Mouse (Mus musculus) midbrain, embryonic 14.5 days (tissue): Measurements from ENCODE around the gene Cnot8. TPM values are rescaled to one million over a fixed set of nuclear protein-coding genes. Genes with fewer than 3 reads are reported as not detected.

Experiments
- ATAC-seq: fragments of 200-750 bp; cut with Nextera tagmentation; 2 replicates; pipeline ENCODE4 v1.8.0; 2017; ENCODE audit warnings: moderate number of reproducible peaks, moderate library complexity; ENCODE audit not compliant: low FRiP score, low TSS enrichment
- DNase-seq: peaks from one replicate; pipeline ENCODE4 v3.0.0-alpha.2; 2015
- H3K27ac ChIP-seq: fragments of 300-500 bp; sonication (generic); replicated peaks from 2 replicates; pipeline ENCODE4 v1.5.1; 2014; ENCODE audit warnings: mild to moderate bottlenecking, low read depth, low read length, moderate library complexity
- H3K27me3 ChIP-seq: fragments of 300-500 bp; sonication (generic); 2 replicates; pipeline ENCODE4 v1.6.1; 2014; ENCODE audit warnings: low read length, control low read depth, mixed read lengths; ENCODE audit not compliant: control insufficient read depth, insufficient read depth
- H3K36me3 ChIP-seq: fragments of 300-500 bp; sonication (generic); 2 replicates; pipeline ENCODE4 v1.6.1; 2014; ENCODE audit warnings: low read length, control low read depth; ENCODE audit not compliant: control insufficient read depth, insufficient read depth
- H3K4me1 ChIP-seq: fragments of 300-500 bp; sonication (generic); 2 replicates; pipeline ENCODE4 v1.6.1; 2014; ENCODE audit warnings: mild to moderate bottlenecking, antibody characterized with exemption, low read length, control low read depth; ENCODE audit not compliant: control insufficient read depth, insufficient read depth
- H3K4me2 ChIP-seq: fragments of 300-500 bp; sonication (generic); 2 replicates; pipeline ENCODE4 v1.6.1; 2014; ENCODE audit warnings: mild to moderate bottlenecking, low read length, moderate library complexity
- H3K4me3 ChIP-seq: fragments of 300-500 bp; sonication (generic); replicated peaks from 2 replicates; pipeline ENCODE4 v1.5.1; 2014; ENCODE audit warnings: low read depth, low read length
- H3K9ac ChIP-seq: fragments of 300-500 bp; sonication (generic); replicated peaks from 2 replicates; pipeline ENCODE4 v1.6.1; 2014; ENCODE audit warnings: mild to moderate bottlenecking, low read length, moderate library complexity
- H3K9me3 ChIP-seq: fragments of 300-500 bp; sonication (generic); 2 replicates; pipeline ENCODE4 v1.6.1; 2016; ENCODE audit warnings: low read length, control low read depth, mixed read lengths; ENCODE audit not compliant: control insufficient read depth
- WGBS: fragments of 180-500 bp; shearing (Covaris S2); extraction: QIAGEN DNeasy Blood & Tissue Kit; methylation state at CpG from one replicate; pipeline ENCODE4 v1.1.7; 2014; 5-methylcytosine and 5-hydroxymethylcytosine counted together
- polyA plus RNA-seq: library from polyadenylated mRNA; unstranded; fragments of >200 nt; fragmentation: Nextera tagmentation; extraction: Ambion mirVana; gene quantifications from 2 replicates; pipeline ENCODE4 v1.2.1, GENCODE M21; 2014

Gene Cnot8
- polyA plus RNA-seq, 1 experiment from 2014 or later: 117 TPM

DNA sequence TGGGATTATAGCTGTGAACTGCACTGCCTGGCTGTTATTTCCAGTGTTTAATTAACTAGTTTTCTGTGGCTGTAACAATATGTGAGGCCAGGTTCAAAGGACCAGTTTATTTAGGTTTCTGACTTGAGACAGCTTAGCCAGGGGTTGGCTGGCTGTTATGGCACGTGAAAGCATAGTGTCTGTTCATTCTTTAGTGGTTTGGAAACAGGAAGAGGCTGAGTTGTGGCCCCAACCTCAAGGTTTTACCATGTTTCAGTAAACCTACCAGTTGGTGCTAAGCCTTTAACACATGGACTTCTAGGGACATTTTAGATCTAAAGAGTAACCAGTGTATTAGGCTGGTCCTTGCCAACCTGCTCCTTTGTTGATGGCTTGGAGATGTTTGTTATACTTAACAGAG lies 12.6 kb downstream of the Cnot8 start:
- ATAC-seq (no peak), DNase-seq (no peak)
- Histone ChIP-seq H3K27me3 (no peaks in the 10 kb centered on the region), H3K27ac (no peak overlapping the region), H3K36me3 (peaks cover 90% of the 10 kb centered on the region), H3K4me3 (no peak overlapping the region), H3K9me3 (no peaks in the 10 kb centered on the region), H3K9ac (no peak overlapping the region), H3K4me2 (no peak overlapping the region), H3K4me1 (no peaks in the 10 kb centered on the region)
- 90% methylated on average over 1 of the region's 1 CpGs for WGBS

DNA sequence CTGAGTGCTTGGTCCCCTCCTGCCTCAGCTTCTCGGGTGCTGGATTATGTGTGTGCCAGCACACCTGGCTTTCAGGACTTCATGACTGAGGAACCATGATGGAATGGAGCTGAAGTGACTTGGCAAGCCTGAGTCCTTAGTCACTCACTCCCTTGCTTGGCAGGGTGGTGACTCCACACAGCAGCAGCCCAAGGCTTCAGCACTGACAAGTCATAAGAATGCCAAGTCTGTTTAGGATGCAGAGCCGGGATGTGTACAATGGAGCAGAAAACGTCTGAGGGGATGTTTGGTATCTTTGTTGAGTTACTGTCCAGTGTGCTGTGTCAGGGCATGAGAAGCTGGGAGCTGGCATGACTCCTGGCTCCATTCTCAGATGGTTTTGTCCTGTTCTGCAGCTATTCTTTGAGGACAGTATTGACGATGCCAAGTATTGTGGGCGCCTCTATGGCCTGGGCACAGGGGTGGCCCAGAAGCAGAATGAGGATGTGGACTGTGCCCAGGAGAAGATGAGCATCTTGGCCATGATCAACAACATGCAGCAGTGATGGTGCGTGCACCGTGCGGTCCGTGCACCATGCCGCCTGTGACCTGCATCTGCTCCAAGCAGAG lies 13.2 kb downstream of the Cnot8 start:
- Histone ChIP-seq H3K4me1 (no peaks in the 10 kb centered on the region), H3K36me3 (peaks cover 90% of the 10 kb centered on the region), H3K27ac (no peak overlapping the region), H3K9ac (no peak overlapping the region), H3K4me3 (no peak overlapping the region), H3K9me3 (no peaks in the 10 kb centered on the region), H3K4me2 (no peak overlapping the region), H3K27me3 (no peaks in the 10 kb centered on the region)
- DNase-seq (no peak), ATAC-seq (no peak)
- WGBS: 92% methylated on average over 10 of the region's 10 CpGs

DNA sequence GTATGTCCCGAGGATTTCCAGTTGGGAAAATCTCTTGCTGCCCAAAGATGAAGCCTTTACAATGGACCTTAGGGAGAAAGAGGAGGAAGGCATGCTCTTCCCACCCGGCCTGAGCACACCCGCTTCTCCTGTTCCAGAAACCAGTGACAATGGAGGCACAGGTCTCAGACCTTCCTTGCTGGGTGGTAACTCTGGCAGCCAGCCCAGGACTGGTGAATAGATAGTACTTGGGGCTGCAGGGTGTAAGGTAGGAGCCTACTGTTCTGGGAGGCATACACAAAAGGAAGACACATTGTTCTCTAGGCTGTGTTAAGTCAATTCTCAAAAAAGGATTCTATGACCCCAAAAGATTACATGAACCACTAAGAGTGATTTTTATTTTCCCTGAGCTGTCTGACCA lies 16.7 kb downstream of the Cnot8 start:
- Histone ChIP-seq H3K4me3 (no peak overlapping the region), H3K36me3 (peaks cover 89% of the 10 kb centered on the region), H3K9me3 (no peaks in the 10 kb centered on the region), H3K9ac (no peak overlapping the region), H3K27me3 (no peaks in the 10 kb centered on the region), H3K4me1 (no peaks in the 10 kb centered on the region), H3K27ac (no peak overlapping the region), H3K4me2 (no peak overlapping the region)
- ATAC-seq (no peak), DNase-seq (no peak)
- WGBS: 88% methylated on average over 3 of the region's 3 CpGs

DNA sequence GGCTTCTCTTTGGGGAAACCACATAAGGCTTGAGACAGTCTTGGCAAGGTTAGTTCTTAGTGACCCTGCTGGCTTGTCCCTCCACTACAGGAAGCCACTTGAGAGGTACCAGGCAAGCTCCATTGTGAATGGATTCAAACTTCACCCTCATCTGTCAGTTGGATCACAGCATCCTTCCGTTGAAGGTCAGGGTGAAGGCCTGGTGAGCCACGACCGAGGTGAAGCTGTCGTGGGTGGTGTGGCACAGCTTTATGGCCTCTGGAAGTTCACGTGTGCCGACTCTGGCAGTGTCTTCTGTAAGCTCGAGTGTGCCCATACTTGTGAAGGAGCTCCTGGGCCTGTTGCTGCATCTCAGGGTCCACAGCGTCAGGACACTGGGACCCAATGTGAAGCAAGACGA lies 17.4 kb downstream of the Cnot8 start:
- Histone ChIP-seq H3K9ac (no peak overlapping the region), H3K27me3 (no peaks in the 10 kb centered on the region), H3K4me2 (no peak overlapping the region), H3K9me3 (no peaks in the 10 kb centered on the region), H3K27ac (no peak overlapping the region), H3K4me3 (no peak overlapping the region), H3K36me3 (peaks cover 88% of the 10 kb centered on the region), H3K4me1 (no peaks in the 10 kb centered on the region)
- WGBS: 91% methylated on average over 9 of the region's 9 CpGs
- DNase-seq: no peak
- ATAC-seq: no peak

DNA sequence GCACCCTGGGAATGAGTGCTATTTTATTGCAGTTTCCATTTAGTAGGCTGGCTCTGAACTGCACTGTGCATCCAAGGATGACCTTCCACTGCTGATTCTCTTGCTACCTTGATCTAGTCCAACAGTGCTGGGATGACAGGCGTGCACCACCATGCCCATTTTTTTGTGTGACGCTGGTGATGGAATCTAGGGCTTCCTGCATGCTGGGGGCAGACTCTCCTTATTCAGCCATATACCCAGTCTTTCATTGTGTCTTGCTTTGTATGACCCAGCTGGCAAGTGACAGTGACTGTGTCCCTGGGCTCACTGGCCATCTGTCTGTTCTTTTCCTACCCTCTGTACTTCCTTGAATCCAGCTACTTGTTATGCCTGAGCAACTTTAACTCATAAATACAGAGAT lies 19.8 kb downstream of the Cnot8 start:
- Histone ChIP-seq H3K36me3 (peaks cover 90% of the 10 kb centered on the region), H3K4me3 (no peak overlapping the region), H3K4me2 (no peak overlapping the region), H3K27me3 (no peaks in the 10 kb centered on the region), H3K27ac (no peak overlapping the region), H3K4me1 (no peaks in the 10 kb centered on the region), H3K9ac (no peak overlapping the region), H3K9me3 (no peaks in the 10 kb centered on the region)
- ATAC-seq (no peak), DNase-seq (no peak)
- WGBS: 84% methylated on average over 2 of the region's 2 CpGs

DNA sequence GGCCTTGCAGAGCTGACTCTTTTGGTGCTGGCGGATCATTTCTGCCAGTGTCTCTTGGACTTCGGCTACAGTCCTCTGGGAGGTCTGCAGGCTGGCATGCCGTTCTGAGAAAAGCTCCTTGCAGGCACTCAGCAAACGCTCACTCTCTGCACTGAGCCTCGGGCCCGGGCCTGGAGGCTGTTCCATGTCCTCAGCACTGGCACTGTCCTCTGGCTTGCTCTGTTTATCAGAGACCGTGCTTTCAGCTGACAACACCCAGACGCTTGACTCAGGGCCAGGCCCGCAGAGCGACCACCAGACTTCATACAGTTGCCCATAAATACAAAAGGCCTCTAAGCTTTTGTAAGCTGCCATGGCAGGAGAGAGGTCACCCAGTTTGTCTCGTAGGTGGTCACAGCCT lies 21.1 kb downstream of the Cnot8 start:
- DNase-seq: no peak
- Histone ChIP-seq H3K36me3 (peaks cover 95% of the 10 kb centered on the region), H3K9ac (no peak overlapping the region), H3K27me3 (no peaks in the 10 kb centered on the region), H3K27ac (no peak overlapping the region), H3K4me2 (no peak overlapping the region), H3K9me3 (no peaks in the 10 kb centered on the region), H3K4me3 (no peak overlapping the region), H3K4me1 (no peaks in the 10 kb centered on the region)
- ATAC-seq: no peak
- 88% methylated on average over 11 of the region's 11 CpGs for WGBS

DNA sequence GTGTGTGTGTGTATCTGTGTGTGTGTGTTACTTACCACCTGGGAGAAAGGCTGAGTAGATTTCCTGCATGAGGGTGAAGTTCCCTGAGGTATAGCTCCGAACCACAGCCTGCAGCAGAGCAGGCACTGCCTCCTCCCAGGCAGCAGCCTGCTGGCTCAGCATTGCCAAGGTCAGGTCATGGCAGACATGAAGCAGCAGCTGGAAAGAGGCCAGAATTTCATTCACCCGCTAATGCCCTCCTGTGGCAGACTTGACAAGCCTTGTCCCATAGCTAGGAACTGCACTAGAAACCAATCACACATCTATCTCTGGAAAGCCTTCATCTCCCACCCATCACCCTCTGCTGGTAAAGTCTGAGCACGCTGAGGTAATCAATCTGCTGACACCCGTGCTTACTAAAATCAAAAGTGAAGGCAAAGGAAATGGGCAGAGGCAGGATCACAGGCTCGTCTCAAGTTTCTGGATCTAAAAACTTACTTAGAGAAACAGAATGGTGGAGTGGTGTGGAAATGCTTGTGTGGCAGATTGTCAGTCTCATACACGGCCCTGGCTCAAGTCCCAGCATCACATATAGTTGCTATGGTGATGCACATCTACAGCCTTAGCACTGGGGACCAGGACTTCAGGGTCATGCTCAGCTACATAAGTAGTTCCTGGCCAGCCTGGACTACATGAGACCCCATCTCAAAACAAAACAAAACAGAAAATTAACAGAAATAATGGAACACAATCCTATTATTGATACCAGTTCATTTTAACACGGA lies 22.6 kb downstream of the Cnot8 start:
- peaks cover 95% of the 10 kb centered on the region for H3K36me3 ChIP-seq
- H3K27ac ChIP-seq: no peak overlapping the region
- WGBS: 81% methylated on average over 7 of the region's 7 CpGs
- no peaks in the 10 kb centered on the region for H3K27me3 ChIP-seq
- H3K9me3 ChIP-seq: no peaks in the 10 kb centered on the region
- no peak overlapping the region for H3K9ac ChIP-seq
- H3K4me1 ChIP-seq: no peaks in the 10 kb centered on the region
- DNase-seq (peak; percentile 67), ATAC-seq (no peak)
- H3K4me3 ChIP-seq: no peak overlapping the region
- no peak overlapping the region for H3K4me2 ChIP-seq

DNA sequence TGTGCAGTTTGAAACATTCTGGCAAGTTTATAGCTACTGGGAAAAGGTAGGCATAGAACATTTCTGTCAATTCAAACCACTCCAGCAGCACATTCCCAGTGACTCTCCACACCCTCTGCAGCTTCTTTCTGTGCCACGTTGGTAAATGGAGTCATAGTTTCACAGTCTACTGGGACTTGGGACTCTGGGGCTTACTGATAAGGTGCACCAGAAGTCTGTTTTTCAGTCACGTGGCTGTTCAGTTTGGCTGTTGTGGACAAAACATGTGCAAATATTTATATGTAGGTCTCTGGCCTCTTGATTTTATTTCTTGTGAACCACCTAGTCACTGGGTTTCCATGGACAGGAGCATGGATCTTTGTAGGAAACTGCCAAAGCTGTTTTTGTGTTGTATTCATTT lies 23.6 kb downstream of the Cnot8 start:
- WGBS: 89% methylated on average over 2 of the region's 2 CpGs
- Histone ChIP-seq H3K4me3 (no peak overlapping the region), H3K27me3 (no peaks in the 10 kb centered on the region), H3K9me3 (no peaks in the 10 kb centered on the region), H3K4me1 (no peaks in the 10 kb centered on the region), H3K9ac (no peak overlapping the region), H3K27ac (no peak overlapping the region), H3K4me2 (no peak overlapping the region), H3K36me3 (peaks cover 95% of the 10 kb centered on the region)
- ATAC-seq (no peak), DNase-seq (no peak)

DNA sequence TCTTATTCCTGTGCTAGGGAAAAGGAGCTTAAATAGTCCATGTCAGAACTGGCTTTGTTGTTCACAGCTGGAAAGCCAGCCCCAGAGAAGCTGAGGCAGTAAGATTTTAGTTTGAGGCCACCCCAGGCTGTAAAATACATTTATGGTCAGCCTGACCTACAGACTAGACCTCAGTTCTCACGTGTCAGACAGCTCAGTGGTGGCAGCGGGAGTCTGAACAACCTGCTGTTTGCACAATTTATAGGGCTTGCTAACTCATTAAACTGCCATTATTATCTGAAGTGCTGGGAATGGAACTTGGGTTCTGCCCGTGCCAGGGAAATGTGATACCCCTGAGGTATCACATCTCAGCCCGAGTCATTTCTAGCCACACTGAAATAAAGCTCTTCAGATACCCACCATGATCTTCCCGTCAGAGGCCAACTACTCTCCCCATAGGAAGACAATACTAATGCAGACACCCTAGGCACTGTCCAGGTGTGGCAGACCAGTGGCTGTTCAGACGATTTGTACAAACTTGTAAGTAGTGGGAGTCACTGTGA lies 25.4 kb downstream of the Cnot8 start:
- H3K36me3 ChIP-seq: peaks cover 94% of the 10 kb centered on the region
- no peaks in the 10 kb centered on the region for H3K4me1 ChIP-seq
- H3K9ac ChIP-seq: no peak overlapping the region
- no peak overlapping the region for H3K27ac ChIP-seq
- no peaks in the 10 kb centered on the region for H3K9me3 ChIP-seq
- H3K4me2 ChIP-seq: no peak overlapping the region
- WGBS: 85% methylated on average over 6 of the region's 6 CpGs
- DNase-seq (no peak), ATAC-seq (no peak)
- H3K4me3 ChIP-seq: no peak overlapping the region
- no peaks in the 10 kb centered on the region for H3K27me3 ChIP-seq
